Mouse (Mus musculus): ENCODE data around the gene Itprip. TPM values are rescaled to one million over a fixed set of nuclear protein-coding genes. Genes with fewer than 3 reads are reported as not detected.

The Itprip gene
- polyA plus RNA-seq, 1 experiment from 2014 or later = 20.3 TPM

- Histone ChIP-seq H3K36me3 (ENCODE audit: control insufficient read depth, insufficient read depth, low read length) (no peaks in the 10 kb centered on the region), H3K27ac (replicated peaks; ENCODE audit: low read depth, low read length) (peak overlapping the region; percentile 93; the same call in 1 of the 2 replicates), H3K27me3 (ENCODE audit: control insufficient read depth, insufficient read depth, low read length) (no peaks in the 10 kb centered on the region), H3K4me3 (ENCODE audit: low read depth, low read length) (peak overlapping the region; percentile 81), H3K9ac (ENCODE audit: low read length) (peak overlapping the region; percentile 96), H3K9me3 (ENCODE audit: control insufficient read depth, low read length) (no peaks in the 10 kb centered on the region), H3K4me1 (ENCODE audit: control insufficient read depth, insufficient read depth, low read length) (peaks cover 20% of the 10 kb centered on the region), H3K4me2 (ENCODE audit: low read depth, severe bottlenecking) (peak overlapping the region; percentile 81)
- 8% methylated on average over 8 of the region's 8 CpGs for WGBS
- DNase-seq (ENCODE audit: low spot score) (no peak), ATAC-seq (ENCODE audit: insufficient number of reproducible peaks, low FRiP score, low TSS enrichment, low read depth) (no peak)
Observed at GRCm38 (mm10) chr19:47919966-47920375, 872 bp upstream of the Itprip start.

- H3K27ac ChIP-seq (replicated peaks; ENCODE audit: low read depth, low read length) = peak overlapping the region; percentile 93
- H3K27me3 ChIP-seq (ENCODE audit: control insufficient read depth, insufficient read depth, low read length) = no peaks in the 10 kb centered on the region
- WGBS = under 1% methylated on average over 29 of the region's 29 CpGs
- DNase-seq (ENCODE audit: low spot score) (peak; percentile 61), ATAC-seq (ENCODE audit: insufficient number of reproducible peaks, low FRiP score, low TSS enrichment, low read depth) (no peak; the same call in none of the 2 replicates)
- H3K9ac ChIP-seq (ENCODE audit: low read length) = peak overlapping the region; percentile 96
- peak overlapping the region; percentile 81 for H3K4me2 ChIP-seq (ENCODE audit: low read depth, severe bottlenecking)
- H3K4me3 ChIP-seq (ENCODE audit: low read depth, low read length) = peak overlapping the region; percentile 81
- no peaks in the 10 kb centered on the region for H3K9me3 ChIP-seq (ENCODE audit: control insufficient read depth, low read length)
- no peaks in the 10 kb centered on the region for H3K36me3 ChIP-seq (ENCODE audit: control insufficient read depth, insufficient read depth, low read length)
- H3K4me1 ChIP-seq (ENCODE audit: control insufficient read depth, insufficient read depth, low read length) = peaks cover 20% of the 10 kb centered on the region
Observed at GRCm38 (mm10) chr19:47918455-47919101, 521 bp downstream of the Itprip start.

DNA sequence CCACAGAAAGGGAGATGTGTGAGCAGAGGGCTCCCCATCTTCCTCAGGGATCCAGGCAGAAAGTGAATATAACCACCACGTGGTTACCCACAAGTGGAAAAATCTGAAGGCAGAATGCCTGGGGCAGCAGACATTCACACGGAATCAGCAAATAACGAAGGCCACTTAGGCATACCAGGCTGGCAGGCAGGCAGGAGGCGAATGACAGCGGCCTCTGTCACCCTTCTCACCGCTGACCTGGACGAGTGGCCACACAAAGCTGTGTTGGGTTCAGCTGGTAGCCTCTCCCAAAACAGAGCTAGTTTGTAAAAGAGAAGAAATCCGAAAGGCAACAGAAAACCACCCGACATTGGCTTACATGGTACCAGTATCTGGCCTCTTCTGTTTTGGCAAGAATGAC, 1.1 kb downstream of the Itprip start:
- H3K9ac ChIP-seq (ENCODE audit: low read length) = peak overlapping the region; percentile 96
- no peak for ATAC-seq (ENCODE audit: insufficient number of reproducible peaks, low FRiP score, low TSS enrichment, low read depth)
- 20% methylated on average over 9 of the region's 9 CpGs for WGBS
- peak overlapping the region; percentile 81 for H3K4me2 ChIP-seq (ENCODE audit: low read depth, severe bottlenecking)
- no peak for DNase-seq (ENCODE audit: low spot score)
- no peaks in the 10 kb centered on the region for H3K27me3 ChIP-seq (ENCODE audit: control insufficient read depth, insufficient read depth, low read length)
- H3K4me1 ChIP-seq (ENCODE audit: control insufficient read depth, insufficient read depth, low read length) = peaks cover 20% of the 10 kb centered on the region
- no peak overlapping the region; the same call in 1 of the 2 replicates for H3K27ac ChIP-seq (replicated peaks; ENCODE audit: low read depth, low read length)
- no peaks in the 10 kb centered on the region for H3K36me3 ChIP-seq (ENCODE audit: control insufficient read depth, insufficient read depth, low read length)
- peak overlapping the region; percentile 81 for H3K4me3 ChIP-seq (ENCODE audit: low read depth, low read length)
- H3K9me3 ChIP-seq (ENCODE audit: control insufficient read depth, low read length) = no peaks in the 10 kb centered on the region

DNA sequence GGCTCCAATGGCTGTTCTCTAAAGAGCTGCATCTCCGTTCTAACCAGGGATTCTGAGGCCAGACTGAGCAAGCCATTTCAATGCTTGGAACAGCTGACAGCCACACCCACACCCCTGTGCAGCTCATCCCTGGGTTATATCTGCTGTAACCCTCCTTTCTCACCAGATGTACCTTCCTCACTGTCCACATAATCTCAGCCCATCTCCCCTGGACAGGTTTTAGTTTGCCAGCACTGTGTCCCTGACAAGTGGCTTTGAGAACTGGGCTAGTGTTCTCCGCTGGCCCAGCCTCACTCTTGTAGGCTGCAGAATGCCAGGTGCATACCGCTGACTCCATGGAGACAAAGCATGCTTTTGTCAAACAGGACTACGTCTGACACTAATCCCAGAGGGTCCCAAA, 1.7 kb downstream of the Itprip start:
- peak overlapping the region; percentile 81; the same call in 1 of the 2 replicates for H3K4me3 ChIP-seq (ENCODE audit: low read depth, low read length)
- no peaks in the 10 kb centered on the region for H3K27me3 ChIP-seq (ENCODE audit: control insufficient read depth, insufficient read depth, low read length)
- peaks cover 20% of the 10 kb centered on the region for H3K4me1 ChIP-seq (ENCODE audit: control insufficient read depth, insufficient read depth, low read length)
- ATAC-seq (ENCODE audit: insufficient number of reproducible peaks, low FRiP score, low TSS enrichment, low read depth) (no peak), DNase-seq (ENCODE audit: low spot score) (no peak)
- H3K4me2 ChIP-seq (ENCODE audit: low read depth, severe bottlenecking) = peak overlapping the region; percentile 81
- H3K36me3 ChIP-seq (ENCODE audit: control insufficient read depth, insufficient read depth, low read length) = no peaks in the 10 kb centered on the region
- H3K27ac ChIP-seq (replicated peaks; ENCODE audit: low read depth, low read length) = no peak overlapping the region
- H3K9ac ChIP-seq (ENCODE audit: low read length) = no peak overlapping the region
- WGBS = 29% methylated on average over 4 of the region's 4 CpGs
- no peaks in the 10 kb centered on the region for H3K9me3 ChIP-seq (ENCODE audit: control insufficient read depth, low read length)

- H3K4me2 ChIP-seq (ENCODE audit: low read depth, severe bottlenecking) = no peak overlapping the region
- no peak for ATAC-seq (ENCODE audit: insufficient number of reproducible peaks, low FRiP score, low TSS enrichment, low read depth)
- no peaks in the 10 kb centered on the region for H3K27me3 ChIP-seq (ENCODE audit: control insufficient read depth, insufficient read depth, low read length)
- no peak for DNase-seq (ENCODE audit: low spot score)
- H3K9me3 ChIP-seq (ENCODE audit: control insufficient read depth, low read length) = no peaks in the 10 kb centered on the region
- 84% methylated on average over 4 of the region's 4 CpGs for WGBS
- no peak overlapping the region for H3K27ac ChIP-seq (replicated peaks; ENCODE audit: low read depth, low read length)
- H3K4me1 ChIP-seq (ENCODE audit: control insufficient read depth, insufficient read depth, low read length) = peaks cover 25% of the 10 kb centered on the region
- H3K36me3 ChIP-seq (ENCODE audit: control insufficient read depth, insufficient read depth, low read length) = no peaks in the 10 kb centered on the region
- no peak overlapping the region for H3K4me3 ChIP-seq (ENCODE audit: low read depth, low read length)
- H3K9ac ChIP-seq (ENCODE audit: low read length) = no peak overlapping the region
Observed at GRCm38 (mm10) chr19:47915251-47915650, 3.8 kb downstream of the Itprip start.

- Histone ChIP-seq H3K9ac (ENCODE audit: low read length) (no peak overlapping the region), H3K4me3 (ENCODE audit: low read depth, low read length) (no peak overlapping the region), H3K4me1 (ENCODE audit: control insufficient read depth, insufficient read depth, low read length) (peaks cover 28% of the 10 kb centered on the region), H3K9me3 (ENCODE audit: control insufficient read depth, low read length) (no peaks in the 10 kb centered on the region), H3K36me3 (ENCODE audit: control insufficient read depth, insufficient read depth, low read length) (no peaks in the 10 kb centered on the region), H3K27me3 (ENCODE audit: control insufficient read depth, insufficient read depth, low read length) (no peaks in the 10 kb centered on the region), H3K27ac (replicated peaks; ENCODE audit: low read depth, low read length) (no peak overlapping the region), H3K4me2 (ENCODE audit: low read depth, severe bottlenecking) (no peak overlapping the region)
- no peak for ATAC-seq (ENCODE audit: insufficient number of reproducible peaks, low FRiP score, low TSS enrichment, low read depth)
- 91% methylated on average over 4 of the region's 4 CpGs for WGBS
- DNase-seq (ENCODE audit: low spot score) = no peak
Observed at GRCm38 (mm10) chr19:47914191-47914590, 4.9 kb downstream of the Itprip start.

DNA sequence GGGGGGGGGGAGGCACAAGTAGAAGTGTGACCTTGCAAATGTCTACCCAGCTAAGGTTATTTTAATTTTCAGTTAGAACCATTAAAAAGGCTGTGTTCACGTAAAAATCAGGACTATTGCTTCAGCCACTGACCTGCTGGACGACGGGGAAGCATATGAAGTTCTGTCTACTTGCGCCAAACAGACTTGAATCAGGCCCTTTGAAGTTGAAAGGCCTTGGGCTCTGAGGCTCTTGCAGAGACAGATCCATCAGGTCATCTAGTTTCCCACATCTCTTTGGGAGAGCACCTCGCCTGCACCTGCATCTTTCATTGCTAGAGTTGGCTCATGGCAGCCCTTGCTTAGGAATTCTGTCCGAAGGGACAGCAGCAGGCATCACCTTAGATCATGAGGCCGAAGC, 5.8 kb downstream of the Itprip start:
- ATAC-seq (ENCODE audit: insufficient number of reproducible peaks, low FRiP score, low TSS enrichment, low read depth) = no peak

GRCm38 (mm10) chr19:47910751-47911150, 8.3 kb downstream of the Itprip start:
- WGBS = 84% methylated on average over 4 of the region's 4 CpGs
- Histone ChIP-seq H3K4me2 (ENCODE audit: low read depth, severe bottlenecking) (no peak overlapping the region), H3K4me3 (ENCODE audit: low read depth, low read length) (no peak overlapping the region), H3K36me3 (ENCODE audit: control insufficient read depth, insufficient read depth, low read length) (no peaks in the 10 kb centered on the region), H3K27ac (replicated peaks; ENCODE audit: low read depth, low read length) (no peak overlapping the region), H3K9me3 (ENCODE audit: control insufficient read depth, low read length) (no peaks in the 10 kb centered on the region), H3K9ac (ENCODE audit: low read length) (no peak overlapping the region), H3K4me1 (ENCODE audit: control insufficient read depth, insufficient read depth, low read length) (peaks cover 17% of the 10 kb centered on the region), H3K27me3 (ENCODE audit: control insufficient read depth, insufficient read depth, low read length) (no peaks in the 10 kb centered on the region)
- DNase-seq (ENCODE audit: low spot score) (no peak), ATAC-seq (ENCODE audit: insufficient number of reproducible peaks, low FRiP score, low TSS enrichment, low read depth) (no peak)

More for the DNA sequence above, 5.8 kb downstream of the Itprip start:
- H3K4me1 ChIP-seq (ENCODE audit: control insufficient read depth, insufficient read depth, low read length) = peaks cover 34% of the 10 kb centered on the region
- no peaks in the 10 kb centered on the region for H3K27me3 ChIP-seq (ENCODE audit: control insufficient read depth, insufficient read depth, low read length)
- no peaks in the 10 kb centered on the region for H3K36me3 ChIP-seq (ENCODE audit: control insufficient read depth, insufficient read depth, low read length)
- no peak overlapping the region for H3K4me3 ChIP-seq (ENCODE audit: low read depth, low read length)
- DNase-seq (ENCODE audit: low spot score) = no peak
- no peak overlapping the region for H3K4me2 ChIP-seq (ENCODE audit: low read depth, severe bottlenecking)
- no peak overlapping the region for H3K9ac ChIP-seq (ENCODE audit: low read length)
- H3K27ac ChIP-seq (replicated peaks; ENCODE audit: low read depth, low read length) = no peak overlapping the region
- WGBS = 67% methylated on average over 7 of the region's 7 CpGs
- H3K9me3 ChIP-seq (ENCODE audit: control insufficient read depth, low read length) = no peaks in the 10 kb centered on the region

Measured in limb, embryonic 11.5 days (tissue).